Mouse (Mus musculus) myocyte (in vitro differentiated cells): ENCODE measurements around the gene Hdac5. TPM values are rescaled to one million over a fixed set of nuclear protein-coding genes. Genes with fewer than 3 reads are reported as not detected.
"Not testable (repeated sequence)": the region's sequence is repeated elsewhere in the genome, so short reads cannot be mapped to it uniquely, and the experiment has no call there.

Experiments used
- H3K27me3 ChIP-seq: one replicate; pipeline ENCODE4 v1.6.1; 2011; ENCODE audit not compliant: control insufficient read depth, insufficient read depth, insufficient read length
- H3K36me3 ChIP-seq: one replicate; pipeline ENCODE4 v1.6.1; 2011; ENCODE audit not compliant: control insufficient read depth, insufficient read depth
- H3K4me2 ChIP-seq: one replicate; pipeline ENCODE4 v1.6.1; 2011; ENCODE audit warnings: low read depth, control low read depth
- H3K4me3 ChIP-seq: one replicate; pipeline ENCODE4 v1.5.1; 2011; ENCODE audit warnings: mild to moderate bottlenecking, control low read depth, moderate library complexity
- H3K79me2 ChIP-seq: one replicate; pipeline ENCODE4 v1.6.1; 2011; ENCODE audit not compliant: control insufficient read depth, insufficient read depth
- H3ac ChIP-seq: one replicate; pipeline ENCODE4 v1.6.1; 2011; ENCODE audit not compliant: control insufficient read depth, insufficient read length
- CEBPB ChIP-seq: IDR thresholded peaks from 2 replicates; pipeline ENCODE4 v1.6.1; 2011; ENCODE audit warnings: mild to moderate bottlenecking, moderate library complexity; ENCODE audit not compliant: poor library complexity, insufficient read depth, severe bottlenecking
- E2F4 ChIP-seq: IDR thresholded peaks from one replicate; pipeline ENCODE4 v1.6.1; 2011; ENCODE audit warnings: mild to moderate bottlenecking, control low read depth, moderate library complexity; ENCODE audit not compliant: insufficient read depth
- MAX ChIP-seq: IDR thresholded peaks from one replicate; pipeline ENCODE4 v1.6.1; 2011; ENCODE audit warnings: low read depth, mild to moderate bottlenecking, control low read depth
- MYOD1 ChIP-seq, 3 experiments: IDR thresholded peaks; one replicate each; pipeline ENCODE4 v1.6.1; 2011; ENCODE audit warnings: control low read depth in 2 of 3, low read depth in 2 of 3, mild to moderate bottlenecking in 2 of 3, moderate library complexity in 1 of 3; ENCODE audit not compliant: insufficient read length in 2 of 3, control insufficient read depth in 1 of 3
- MYOG ChIP-seq, 3 experiments: IDR thresholded peaks; one replicate each; pipeline ENCODE4 v1.6.1; 2011; ENCODE audit warnings: control low read depth in 2 of 3, low read depth in 2 of 3, mild to moderate bottlenecking in 2 of 3; ENCODE audit not compliant: insufficient read length in 2 of 3, control insufficient read depth in 1 of 3, insufficient read depth in 1 of 3
- POLR2A ChIP-seq: IDR thresholded peaks from one replicate; pipeline ENCODE4 v1.6.1; 2011; ENCODE audit warnings: low read depth, mild to moderate bottlenecking, control low read depth, moderate library complexity; ENCODE audit not compliant: insufficient read length
- POLR2AphosphoS2 ChIP-seq: IDR thresholded peaks from one replicate; pipeline ENCODE4 v1.6.1; 2011; ENCODE audit warnings: low read depth, control low read depth; ENCODE audit not compliant: insufficient read length
- REST ChIP-seq: IDR thresholded peaks from one replicate; pipeline ENCODE4 v1.6.1; 2011; ENCODE audit warnings: mild to moderate bottlenecking, control low read depth, moderate library complexity; ENCODE audit not compliant: insufficient read depth, insufficient read length
- SRF ChIP-seq: IDR thresholded peaks from one replicate; pipeline ENCODE4 v1.6.1; 2011; ENCODE audit warnings: low read depth; ENCODE audit not compliant: control insufficient read depth, insufficient read length
- TCF12 ChIP-seq: IDR thresholded peaks from one replicate; pipeline ENCODE4 v1.6.1; 2011; ENCODE audit warnings: mild to moderate bottlenecking, control low read depth; ENCODE audit not compliant: poor library complexity, insufficient read depth, severe bottlenecking
- TCF3 ChIP-seq: IDR thresholded peaks from one replicate; pipeline ENCODE4 v1.6.1; 2011; ENCODE audit warnings: low read depth, control low read depth; ENCODE audit not compliant: insufficient read length
- USF1 ChIP-seq: IDR thresholded peaks from one replicate; pipeline ENCODE4 v1.6.1; 2011; ENCODE audit warnings: low read depth, mild to moderate bottlenecking, control low read depth, moderate library complexity
- polyA plus RNA-seq: library from polyadenylated mRNA; unstranded; fragments of >200 nt; fragmentation: generic; extraction: Trizol; gene quantifications from one replicate; pipeline ENCODE4 v1.2.1, GENCODE M21; 2012; ENCODE audit warnings: missing spikeins

Hdac5 gene
- polyA plus RNA-seq, 1 experiment = 77.3 TPM

DNA sequence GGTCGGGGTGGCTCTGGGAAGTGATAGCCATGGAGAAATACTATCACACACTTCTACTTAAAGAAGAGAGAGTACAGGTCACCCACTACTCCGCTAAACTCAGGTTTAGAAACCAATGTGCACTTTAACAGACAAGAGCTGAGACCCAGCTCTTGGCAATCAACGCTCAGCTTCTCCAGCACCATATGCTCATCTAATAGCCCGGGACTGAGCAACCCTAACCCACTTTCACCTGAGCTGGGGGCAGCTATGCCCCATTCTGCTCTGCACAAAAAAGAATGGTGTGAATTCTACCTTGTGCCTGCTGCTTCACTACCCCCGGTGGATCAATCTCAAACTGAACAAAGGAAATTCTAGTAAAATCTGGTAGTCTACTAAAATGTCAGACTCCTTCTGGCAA, 62.4 kb downstream of the Hdac5 start:
- Histone ChIP-seq H3K79me2 (peaks cover 52% of the 10 kb centered on the region), H3K4me2 (no peak overlapping the region), H3K27me3 (no peaks in the 10 kb centered on the region), H3ac (no peak overlapping the region), H3K4me3 (no peak overlapping the region), H3K36me3 (peaks cover 65% of the 10 kb centered on the region)
- TF ChIP-seq SRF (no peak), MAX (no peak), TCF12 (no peak), POLR2AphosphoS2 (no peak), POLR2A (no peak), E2F4 (no peak), TCF3 (no peak), CEBPB (no peak), USF1 (no peak), MYOD1 (IDR thresholded peaks at IDR 0.05; ENCODE audit: control insufficient read depth in 1 of 3, insufficient read length in 2 of 3, low read depth in 2 of 3) (no peak), REST (no peak)

- TF ChIP-seq MYOD1 (IDR thresholded peaks at IDR 0.05; ENCODE audit: control insufficient read depth in 1 of 3, insufficient read length in 2 of 3, low read depth in 2 of 3) (peak in 1 of 3 experiments; percentile 7), SRF (no peak)
- H3K36me3 ChIP-seq = peaks cover 62% of the 10 kb centered on the region
- H3K79me2 ChIP-seq = peaks cover 38% of the 10 kb centered on the region
- H3ac ChIP-seq = no peak overlapping the region
- no peak overlapping the region for H3K4me3 ChIP-seq
- H3K4me2 ChIP-seq = peak overlapping the region; percentile 18
- H3K27me3 ChIP-seq = no peaks in the 10 kb centered on the region
These were observed 63.8 kb downstream of the Hdac5 start for GRCm38 (mm10) chr11:102165971-102166722.

- peaks cover 26% of the 10 kb centered on the region for H3K36me3 ChIP-seq
These were observed 70.2 kb downstream of the Hdac5 start for GRCm38 (mm10) chr11:102159781-102160180.

GRCm38 (mm10) chr11:102158024-102158423, 71.9 kb downstream of the Hdac5 start:
- H3K27me3 ChIP-seq, H3K79me2 ChIP-seq, H3ac ChIP-seq, H3K4me2 ChIP-seq, H3K4me3 ChIP-seq: not testable (repeated sequence)
- peaks cover 18% of the 10 kb centered on the region for H3K36me3 ChIP-seq

More at GRCm38 (mm10) chr11:102159781-102160180, 70.2 kb downstream of the Hdac5 start:
- no peak overlapping the region for H3K4me3 ChIP-seq
- H3ac ChIP-seq = no peak overlapping the region
- peaks cover 5% of the 10 kb centered on the region for H3K79me2 ChIP-seq
- TF ChIP-seq POLR2A = no peak
- TF ChIP-seq REST = no peak
- no peak for TF ChIP-seq MYOD1 (IDR thresholded peaks at IDR 0.05; ENCODE audit: control insufficient read depth in 1 of 3, insufficient read length in 2 of 3, low read depth in 2 of 3)
- TF ChIP-seq MYOG (IDR thresholded peaks at IDR 0.05; ENCODE audit: control insufficient read depth in 1 of 3, insufficient read depth in 1 of 3, insufficient read length in 2 of 3, low read depth in 2 of 3) = no peak
- TF ChIP-seq MAX = no peak
- no peak for TF ChIP-seq USF1
- TF ChIP-seq POLR2AphosphoS2 = no peak
- no peak for TF ChIP-seq TCF3
- no peak for TF ChIP-seq E2F4
- no peak overlapping the region for H3K4me2 ChIP-seq
- H3K27me3 ChIP-seq = no peaks in the 10 kb centered on the region

DNA sequence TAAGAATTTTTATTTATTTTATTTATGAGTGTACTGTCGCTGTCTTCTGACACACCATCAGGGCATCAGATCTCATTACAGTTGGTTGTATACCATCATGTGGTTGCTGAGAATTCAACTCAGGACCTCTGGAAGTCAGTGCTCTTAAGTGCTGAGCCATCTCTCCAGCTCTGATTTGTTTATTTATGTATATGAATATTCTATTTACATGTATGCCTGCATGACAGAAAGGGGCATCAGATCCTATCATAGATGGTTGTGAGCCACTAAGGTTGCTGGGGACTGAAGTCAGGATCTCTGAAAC, 73.2 kb downstream of the Hdac5 start:
- Histone ChIP-seq H3K4me3 (peak overlapping the region; percentile 62), H3ac (no peak overlapping the region), H3K79me2 (peaks cover 5% of the 10 kb centered on the region), H3K36me3 (peaks cover 12% of the 10 kb centered on the region), H3K4me2 (no peak overlapping the region), H3K27me3 (no peaks in the 10 kb centered on the region)
- no peak for TF ChIP-seq USF1

GRCm38 (mm10) chr11:102156039-102156785, 73.8 kb downstream of the Hdac5 start, which contains the start of gene Tmem101:
Gene Tmem101, minus strand, starts transcription at chr11:102156404.
- Histone ChIP-seq H3K36me3 (peaks cover 9% of the 10 kb centered on the region), H3K4me2 (peak within 1 kb of the TSS; percentile 93), H3K79me2 (peaks cover 5% of the 10 kb centered on the region), H3K4me3 (peak within 1 kb of the TSS; percentile 62), H3K27me3 (no peaks in the 10 kb centered on the region), H3ac (no peak within 1 kb of the TSS)
- peak; percentile 81 for TF ChIP-seq POLR2AphosphoS2
- TF ChIP-seq E2F4 = peak; percentile 35
- TF ChIP-seq MYOG (IDR thresholded peaks at IDR 0.05; ENCODE audit: control insufficient read depth in 1 of 3, insufficient read depth in 1 of 3, insufficient read length in 2 of 3, low read depth in 2 of 3) = peak in 1 of 3 experiments; percentile 9
- no peak for TF ChIP-seq REST
- 0 out of 2 replicates have a peak, but pooled peaks have one; percentile 3 for TF ChIP-seq CEBPB
- TF ChIP-seq TCF12 = no peak
- peak in 1 of 3 experiments; percentile 14 for TF ChIP-seq MYOD1 (IDR thresholded peaks at IDR 0.05; ENCODE audit: control insufficient read depth in 1 of 3, insufficient read length in 2 of 3, low read depth in 2 of 3)
- TF ChIP-seq TCF3 = no peak
- TF ChIP-seq POLR2A = peak; percentile 83
- no peak for TF ChIP-seq USF1
- TF ChIP-seq SRF = no peak
- no peak for TF ChIP-seq MAX
